Mouse (Mus musculus) heart, postnatal 0 days (tissue): ENCODE measurements at regions not wholly inside any gene's neighbourhood (a gene's known extent, or its start where the extent isn't known, plus 50 kb on each side); places are given as distances from the start of the nearest gene placed in this dataset.

ENCODE experiments used
- ATAC-seq: fragments of 200-750 bp; cut with Nextera tagmentation; 2 replicates; pipeline ENCODE4 v1.8.0; 2017; ENCODE audit warnings: low read depth, moderate number of reproducible peaks, moderate library complexity; ENCODE audit not compliant: insufficient read depth
- DNase-seq: peaks from one replicate; pipeline ENCODE4 v3.0.0-alpha.2; 2016; ENCODE audit warnings: low spot score
- H3K27ac ChIP-seq: fragments of 300-500 bp; sonication (generic); 2 replicates; pipeline ENCODE4 v1.5.1; 2014; ENCODE audit warnings: low read depth, mild to moderate bottlenecking
- H3K27me3 ChIP-seq: fragments of 300-500 bp; sonication (generic); 2 replicates; pipeline ENCODE4 v1.6.1; 2014; ENCODE audit warnings: low read length, mixed read lengths; ENCODE audit not compliant: control insufficient read depth, insufficient read depth
- H3K36me3 ChIP-seq: fragments of 300-500 bp; sonication (generic); replicated peaks from 2 replicates; pipeline ENCODE4 v1.6.1; 2014; ENCODE audit warnings: low read length, mixed read lengths; ENCODE audit not compliant: control insufficient read depth, insufficient read depth
- H3K4me1 ChIP-seq: fragments of 300-500 bp; sonication (generic); 2 replicates; pipeline ENCODE4 v1.6.1; 2014; ENCODE audit warnings: antibody characterized with exemption; ENCODE audit not compliant: control insufficient read depth, insufficient read depth
- H3K4me2 ChIP-seq: fragments of 300-500 bp; sonication (generic); 2 replicates; pipeline ENCODE4 v1.6.1; 2014; ENCODE audit warnings: low read depth, mild to moderate bottlenecking, low read length, moderate library complexity
- H3K4me3 ChIP-seq: fragments of 300-500 bp; sonication (generic); 2 replicates; pipeline ENCODE4 v1.5.1; 2014; ENCODE audit warnings: low read depth, low read length
- H3K9ac ChIP-seq: fragments of 300-500 bp; sonication (generic); replicated peaks from 2 replicates; pipeline ENCODE4 v1.6.1; 2014; ENCODE audit warnings: low read depth, low read length, mixed read lengths
- H3K9me3 ChIP-seq: fragments of 300-500 bp; sonication (generic); replicated peaks from 2 replicates; pipeline ENCODE4 v1.6.1; 2016; ENCODE audit warnings: low read length; ENCODE audit not compliant: control insufficient read depth
- CTCF ChIP-seq: IDR thresholded peaks from 2 replicates; pipeline ENCODE4 v1.5.1; 2016; ENCODE audit warnings: antibody characterized with exemption, control low read depth, low read depth
- EP300 ChIP-seq: IDR thresholded peaks from 2 replicates; pipeline ENCODE4 v1.6.1; 2016; ENCODE audit warnings: antibody characterized with exemption, low read depth
- WGBS: fragments of 180-500 bp; shearing (Covaris S2); extraction: QIAGEN DNeasy Blood & Tissue Kit; methylation state at CpG from one replicate; pipeline ENCODE4 v1.1.7; 2014; 5-methylcytosine and 5-hydroxymethylcytosine counted together

DNA sequence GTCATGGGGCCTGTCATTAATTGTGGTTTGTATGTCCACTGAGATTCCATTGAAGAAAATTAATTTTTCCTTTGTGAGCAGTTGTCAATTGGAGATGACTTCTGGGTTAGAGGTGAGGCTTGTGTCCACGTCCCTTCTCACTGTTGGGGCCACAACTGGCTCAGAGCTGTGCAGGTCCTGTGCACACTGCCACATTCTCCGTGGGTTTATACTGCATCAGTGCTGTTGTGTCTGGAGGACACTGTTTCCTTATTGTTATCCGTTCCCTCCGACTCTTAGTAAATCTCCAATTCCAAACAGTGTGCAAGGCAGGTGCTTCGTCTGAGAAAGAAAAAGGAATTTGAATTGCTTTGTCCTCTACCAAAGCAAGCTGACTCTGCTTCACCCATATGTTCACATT lies 278.0 kb upstream of the Ptbp2 start:
- no peak for ATAC-seq
- Histone ChIP-seq H3K4me3 (no peak overlapping the region), H3K36me3 (no peaks in the 10 kb centered on the region), H3K4me1 (peaks cover 10% of the 10 kb centered on the region; the same call in 1 of the 2 replicates), H3K27ac (no peak overlapping the region), H3K27me3 (no peaks in the 10 kb centered on the region), H3K9me3 (no peaks in the 10 kb centered on the region), H3K9ac (no peak overlapping the region), H3K4me2 (no peak overlapping the region)
- no peak for TF ChIP-seq CTCF
- TF ChIP-seq EP300 = no peak
- DNase-seq = no peak
- 89% methylated on average over 5 of the region's 5 CpGs for WGBS

DNA sequence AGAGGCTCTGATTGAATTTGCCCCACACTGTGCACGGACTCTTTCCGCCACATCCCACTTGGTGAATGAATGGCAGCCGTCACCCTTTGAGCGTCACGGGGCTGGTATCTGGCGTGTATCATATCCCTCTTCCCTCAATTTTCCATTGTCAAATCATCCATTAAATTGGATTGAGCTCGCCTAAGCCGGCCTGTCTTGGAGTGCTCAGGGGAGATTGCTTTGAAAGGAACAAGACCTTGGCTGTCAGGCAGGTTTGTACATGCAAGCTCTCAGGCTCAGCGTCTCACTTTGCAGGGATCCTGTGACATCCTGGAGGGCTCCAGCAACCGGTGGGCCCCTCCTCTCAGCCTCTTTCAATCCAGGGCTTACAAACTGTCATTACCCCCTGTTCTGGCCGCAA lies 275.7 kb upstream of the Ptbp2 start:
- Histone ChIP-seq H3K36me3 (no peaks in the 10 kb centered on the region), H3K9ac (no peak overlapping the region), H3K27me3 (no peaks in the 10 kb centered on the region), H3K4me3 (no peak overlapping the region), H3K27ac (no peak overlapping the region), H3K4me2 (peak overlapping the region; percentile 16), H3K4me1 (peaks cover 8% of the 10 kb centered on the region; the same call in 1 of the 2 replicates), H3K9me3 (no peaks in the 10 kb centered on the region)
- TF ChIP-seq CTCF = no peak
- no peak for TF ChIP-seq EP300
- ATAC-seq (no peak), DNase-seq (no peak)
- WGBS = 28% methylated on average over 11 of the region's 11 CpGs

DNA sequence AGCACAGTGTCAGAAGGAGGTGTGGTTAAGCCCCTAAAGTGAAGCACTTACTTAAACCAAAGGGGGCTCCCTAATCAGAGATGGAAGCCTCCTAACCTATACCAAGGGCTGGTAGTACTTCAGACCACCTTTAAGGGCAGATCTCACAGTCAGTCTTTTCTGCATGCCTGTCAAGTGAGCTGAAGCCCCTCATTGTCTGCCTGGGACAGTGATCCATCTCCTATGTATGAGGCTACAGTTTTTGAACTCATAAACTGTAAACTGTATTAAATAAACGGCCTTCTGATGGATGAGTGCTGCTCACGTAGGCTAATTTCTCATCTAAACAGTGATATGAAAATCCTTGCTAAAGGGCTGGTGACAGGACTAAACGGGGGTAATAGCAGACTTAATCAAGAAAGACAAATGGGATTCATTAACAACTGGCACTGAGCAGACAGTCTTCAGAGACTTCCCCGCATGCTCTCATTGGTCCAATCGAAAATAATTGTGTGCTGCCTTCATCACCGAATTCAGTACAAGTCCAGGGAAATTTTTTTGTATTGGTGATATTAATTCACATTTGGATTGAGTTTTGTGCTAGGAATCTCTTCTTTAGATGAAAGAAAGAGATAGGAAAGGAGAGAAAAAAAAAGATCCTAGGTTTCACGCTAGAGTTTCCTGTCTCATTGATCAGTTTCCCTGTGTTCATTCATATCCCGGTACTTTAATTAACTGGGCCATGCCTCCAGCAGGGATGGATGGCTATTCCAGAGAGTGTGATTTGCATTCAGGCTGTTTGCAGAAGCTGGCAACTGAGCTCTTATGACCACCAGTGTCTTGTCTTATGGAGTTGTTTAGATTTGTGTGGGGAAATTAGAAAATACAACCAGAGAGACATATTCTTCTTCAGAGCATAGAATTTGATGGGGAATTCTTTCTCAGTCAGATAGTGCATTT lies 271.2 kb upstream of the Ptbp2 start:
- H3K9me3 ChIP-seq = no peaks in the 10 kb centered on the region
- no peak overlapping the region for H3K4me3 ChIP-seq
- WGBS = 65% methylated on average over 8 of the region's 8 CpGs
- H3K4me2 ChIP-seq = no peak overlapping the region
- H3K27ac ChIP-seq = no peak overlapping the region
- H3K4me1 ChIP-seq = no peaks in the 10 kb centered on the region
- TF ChIP-seq CTCF (no peak), EP300 (no peak)
- DNase-seq = no peak
- H3K27me3 ChIP-seq = no peaks in the 10 kb centered on the region
- ATAC-seq = no peak
- no peaks in the 10 kb centered on the region for H3K36me3 ChIP-seq
- no peak overlapping the region for H3K9ac ChIP-seq

DNA sequence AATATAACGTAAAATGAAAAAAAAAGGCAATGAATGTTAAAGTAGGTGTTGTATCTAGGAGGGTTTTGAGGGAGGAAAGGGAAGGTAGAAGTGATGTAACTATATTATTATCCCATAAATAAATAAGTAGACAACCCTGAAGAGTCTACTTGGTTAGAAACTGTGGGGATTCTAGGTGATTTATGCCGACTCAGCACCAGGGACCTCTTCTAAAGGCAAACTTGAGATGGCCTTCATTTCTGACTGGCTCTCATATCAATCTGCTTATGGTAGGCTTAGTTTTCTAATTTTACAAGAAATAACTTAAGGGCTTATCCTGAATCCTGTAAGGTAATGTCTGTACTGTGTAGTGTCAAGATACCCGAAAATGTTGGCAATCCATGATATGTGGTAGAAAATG lies 263.0 kb upstream of the Ptbp2 start:
- Histone ChIP-seq H3K9me3 (no peaks in the 10 kb centered on the region), H3K9ac (no peak overlapping the region), H3K4me1 (no peaks in the 10 kb centered on the region), H3K27me3 (no peaks in the 10 kb centered on the region), H3K4me2 (no peak overlapping the region), H3K4me3 (no peak overlapping the region), H3K27ac (no peak overlapping the region), H3K36me3 (no peaks in the 10 kb centered on the region)
- 86% methylated on average over 3 of the region's 3 CpGs for WGBS
- no peak for DNase-seq
- no peak for ATAC-seq
- no peak for TF ChIP-seq CTCF
- no peak for TF ChIP-seq EP300

DNA sequence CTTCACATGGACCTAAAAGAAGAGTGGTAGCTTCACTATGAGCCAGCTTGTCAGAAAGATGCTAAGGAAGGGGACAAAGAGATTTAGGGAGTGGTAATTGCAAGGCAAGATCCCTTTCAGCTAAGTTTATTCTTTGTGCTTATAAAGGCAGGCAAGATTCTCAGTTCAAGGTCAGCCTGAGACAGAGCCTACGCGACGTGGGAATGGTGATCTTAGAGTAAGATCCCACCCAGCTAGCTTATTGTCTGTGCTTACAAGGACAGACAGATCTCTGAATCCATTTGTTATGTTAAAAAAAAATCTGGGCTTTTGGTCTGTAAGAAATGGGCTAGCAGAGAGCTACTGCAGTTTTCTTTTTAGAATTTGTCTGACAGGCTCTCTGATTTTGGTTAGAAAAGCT lies 253.3 kb upstream of the Ptbp2 start:
- Histone ChIP-seq H3K27ac (no peak overlapping the region), H3K4me3 (no peak overlapping the region), H3K4me1 (no peaks in the 10 kb centered on the region), H3K9me3 (no peaks in the 10 kb centered on the region), H3K4me2 (no peak overlapping the region), H3K9ac (no peak overlapping the region), H3K36me3 (no peaks in the 10 kb centered on the region), H3K27me3 (no peaks in the 10 kb centered on the region)
- ATAC-seq (no peak), DNase-seq (no peak)
- 91% methylated on average over 3 of the region's 3 CpGs for WGBS
- TF ChIP-seq EP300 (no peak), CTCF (no peak)
